Mouse (Mus musculus): ENCODE measurements around the gene Slc25a33.

GRCm38 (mm10) chr4:149728810-149729209 lies 45.3 kb downstream of the Slc25a33 start:
- TF ChIP-seq CTCF (IDR thresholded peaks at IDR 0.05; ENCODE audit: extremely low read depth, insufficient read depth, low read length) (no peak), POLR2A (IDR thresholded peaks at IDR 0.05; ENCODE audit: extremely low read depth, insufficient read depth, low read length) (no peak)
